Mouse (Mus musculus) ES-E14 (cell line): Measurements from ENCODE around the gene Rtl4.

ENCODE experiments used
- ZC3H11A ChIP-seq: IDR thresholded peaks from 2 replicates; pipeline ENCODE4 v1.6.1; 2012; ENCODE audit warnings: low read depth, mild to moderate bottlenecking, inconsistent platforms, low read length, borderline replicate concordance
- ZNF384 ChIP-seq: IDR thresholded peaks from 2 replicates; pipeline ENCODE4 v1.6.1; 2012; ENCODE audit warnings: low read depth, low read length, inconsistent platforms

DNA sequence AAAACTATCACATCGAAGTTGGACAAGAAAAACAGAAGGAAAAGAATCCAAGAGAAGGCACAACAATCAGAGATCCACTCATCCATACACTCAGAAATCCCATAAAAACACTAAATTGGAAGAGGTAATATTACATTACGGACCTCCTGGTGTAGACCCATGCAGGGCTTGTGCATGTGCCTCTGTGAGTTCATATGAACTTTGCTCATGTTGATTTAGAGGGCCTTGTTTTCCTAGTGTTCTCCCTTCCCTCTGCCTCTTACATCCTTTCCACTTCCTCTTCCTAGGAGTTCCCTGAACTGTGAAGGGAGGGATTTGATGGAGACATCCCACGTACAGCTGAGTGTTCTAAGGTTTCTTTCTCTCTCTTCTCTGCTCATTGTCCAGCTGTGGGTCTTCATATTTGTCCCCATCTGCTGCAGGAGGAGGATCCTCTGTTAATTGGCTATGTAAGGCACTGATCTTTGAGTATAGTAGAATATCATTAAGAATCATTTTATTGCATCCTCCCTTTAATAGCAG is 58.9 kb downstream of the Rtl4 start:
- TF ChIP-seq ZNF384: no peak
- TF ChIP-seq ZC3H11A: no peak
